Mouse (Mus musculus) embryo, embryonic 11.5 days (tissue): Measurements from ENCODE around the gene Rora.

Experiments used
- DNase-seq: peaks from one replicate; pipeline ENCODE4 v3.0.0-alpha.2; 2012; ENCODE audit warnings: low read depth, low spot score

Rora gene

GRCm38 (mm10) chr9:68688151-68688550, 34.6 kb downstream of the Rora start:
- DNase-seq, result no peak

GRCm38 (mm10) chr9:68689351-68689750, 35.8 kb downstream of the Rora start:
- peak; percentile 58 for DNase-seq

GRCm38 (mm10) chr9:68694889-68695495, 41.4 kb downstream of the Rora start:
- no peak for DNase-seq

- no peak for DNase-seq
Observed at GRCm38 (mm10) chr9:68695496-68695969, 41.9 kb downstream of the Rora start.

- no peak for DNase-seq
Observed at GRCm38 (mm10) chr9:68696425-68696956, 42.9 kb downstream of the Rora start.

GRCm38 (mm10) chr9:68699341-68699740, 45.8 kb downstream of the Rora start:
- no peak for DNase-seq

GRCm38 (mm10) chr9:68699856-68700255, 46.3 kb downstream of the Rora start:
- no peak for DNase-seq

GRCm38 (mm10) chr9:68707636-68708035, 54.0 kb downstream of the Rora start:
- no peak for DNase-seq

GRCm38 (mm10) chr9:68709232-68709631, 55.6 kb downstream of the Rora start:
- no peak for DNase-seq

- no peak for DNase-seq
Observed at GRCm38 (mm10) chr9:68710893-68711654, 57.5 kb downstream of the Rora start.

GRCm38 (mm10) chr9:68716961-68717360, 63.4 kb downstream of the Rora start:
- peak; percentile 36 for DNase-seq

- DNase-seq, result no peak
Observed at GRCm38 (mm10) chr9:68718427-68718826, 64.8 kb downstream of the Rora start.

- no peak for DNase-seq
Observed at GRCm38 (mm10) chr9:68719286-68719685, 65.7 kb downstream of the Rora start.

GRCm38 (mm10) chr9:68724636-68725285, 71.2 kb downstream of the Rora start:
- no peak for DNase-seq

GRCm38 (mm10) chr9:68727166-68727855, 73.7 kb downstream of the Rora start:
- no peak for DNase-seq

- DNase-seq, result no peak
Observed at GRCm38 (mm10) chr9:68731438-68731837, 77.9 kb downstream of the Rora start.

GRCm38 (mm10) chr9:68732929-68733328, 79.3 kb downstream of the Rora start:
- no peak for DNase-seq

GRCm38 (mm10) chr9:68735886-68736285, 82.3 kb downstream of the Rora start:
- no peak for DNase-seq

GRCm38 (mm10) chr9:68737197-68737736, 83.7 kb downstream of the Rora start:
- no peak for DNase-seq

- DNase-seq, result no peak
Observed at GRCm38 (mm10) chr9:68745931-68746646, 92.5 kb downstream of the Rora start.

GRCm38 (mm10) chr9:68756976-68757375, 103.4 kb downstream of the Rora start:
- no peak for DNase-seq
